Mouse (Mus musculus) fibroblast of lung, adult 2 months (primary cell): ENCODE measurements around the gene Smc1b.

Source experiments
- DNase-seq: peaks from one replicate; pipeline ENCODE4 v3.0.0-alpha.2; 2011; ENCODE audit warnings: low read depth

The Smc1b gene

DNA sequence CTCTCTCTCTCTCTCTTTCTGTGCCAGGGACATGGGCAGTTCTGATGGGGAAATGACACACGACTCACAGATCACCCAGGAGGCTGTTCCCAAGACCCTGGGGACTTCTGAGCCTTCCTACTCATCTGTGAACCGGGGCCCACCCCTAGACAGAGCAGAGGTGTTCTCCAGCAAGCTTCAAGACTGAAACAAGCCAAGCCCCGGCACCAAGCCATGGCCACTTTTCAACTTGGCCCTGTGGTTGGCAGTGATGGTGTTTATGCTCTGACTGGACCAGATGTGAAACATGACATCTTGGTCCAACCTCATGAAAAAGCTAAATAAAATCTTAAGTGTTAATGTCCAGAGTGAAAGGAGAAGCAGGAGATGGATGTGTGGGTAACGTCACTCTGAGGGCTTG lies 109.6 kb downstream of the Smc1b start:
- DNase-seq = no peak

DNA sequence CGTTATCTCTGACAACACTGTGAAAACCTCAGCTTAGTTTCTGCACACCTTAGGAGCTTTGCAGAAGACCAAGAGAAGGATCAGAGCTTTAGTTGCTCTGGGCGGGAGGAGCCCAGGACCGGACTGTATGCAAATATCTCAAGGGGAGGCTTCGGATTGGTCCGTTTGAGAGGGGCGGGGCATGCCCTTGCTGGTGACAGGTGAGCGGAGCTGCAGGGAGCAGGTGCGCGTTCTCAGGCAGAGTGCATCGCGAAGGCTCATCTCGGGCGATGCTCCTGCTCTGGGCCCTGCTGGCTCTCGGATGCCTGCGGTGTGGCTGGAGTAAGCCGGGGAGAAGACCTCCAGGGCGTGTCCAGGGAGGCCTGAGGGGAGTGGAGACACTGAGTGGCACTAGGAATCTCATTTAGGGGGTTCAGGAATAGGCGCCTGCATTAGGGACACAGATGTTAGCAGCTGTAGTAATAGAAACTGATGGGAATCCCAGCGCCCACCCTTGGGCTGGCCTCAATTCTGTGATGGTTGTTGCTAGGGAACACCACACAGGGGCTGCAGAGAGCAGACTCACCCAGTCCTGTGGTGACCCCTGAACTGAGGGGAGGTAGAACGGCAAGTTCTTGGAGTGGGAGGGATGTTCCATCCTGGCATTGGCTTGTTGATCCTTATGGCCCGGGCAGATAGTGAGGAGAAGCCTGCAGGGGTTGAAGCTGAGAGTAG lies 114.7 kb downstream of the Smc1b start, which contains the start of gene Upk3a:
Upk3a (plus strand) TSS at position 191 of the 714 bp plus-strand sequence.
- no peak for DNase-seq

DNA sequence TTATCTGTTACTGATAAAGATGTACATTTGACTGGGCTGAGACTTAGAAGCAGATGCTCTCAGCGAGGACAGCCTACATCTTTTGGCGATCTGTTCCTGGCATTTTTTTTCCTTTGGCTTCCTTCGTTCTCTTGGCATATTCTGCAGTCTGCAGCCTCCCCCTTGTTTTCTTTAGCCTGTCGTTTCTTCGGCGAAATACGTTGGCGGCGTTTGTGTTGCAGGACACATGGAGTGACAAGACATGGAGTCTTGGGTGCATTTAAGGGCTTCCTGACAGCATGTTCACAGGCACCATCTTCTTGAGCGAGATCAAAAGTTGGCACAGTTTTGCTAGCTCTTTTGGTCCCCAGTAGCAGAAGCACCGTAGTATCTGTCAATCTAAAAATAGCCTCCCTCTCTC lies 116.0 kb downstream of the Smc1b start:
- no peak for DNase-seq
